Mouse (Mus musculus): ENCODE measurements around the gene Olfr374.

DNA sequence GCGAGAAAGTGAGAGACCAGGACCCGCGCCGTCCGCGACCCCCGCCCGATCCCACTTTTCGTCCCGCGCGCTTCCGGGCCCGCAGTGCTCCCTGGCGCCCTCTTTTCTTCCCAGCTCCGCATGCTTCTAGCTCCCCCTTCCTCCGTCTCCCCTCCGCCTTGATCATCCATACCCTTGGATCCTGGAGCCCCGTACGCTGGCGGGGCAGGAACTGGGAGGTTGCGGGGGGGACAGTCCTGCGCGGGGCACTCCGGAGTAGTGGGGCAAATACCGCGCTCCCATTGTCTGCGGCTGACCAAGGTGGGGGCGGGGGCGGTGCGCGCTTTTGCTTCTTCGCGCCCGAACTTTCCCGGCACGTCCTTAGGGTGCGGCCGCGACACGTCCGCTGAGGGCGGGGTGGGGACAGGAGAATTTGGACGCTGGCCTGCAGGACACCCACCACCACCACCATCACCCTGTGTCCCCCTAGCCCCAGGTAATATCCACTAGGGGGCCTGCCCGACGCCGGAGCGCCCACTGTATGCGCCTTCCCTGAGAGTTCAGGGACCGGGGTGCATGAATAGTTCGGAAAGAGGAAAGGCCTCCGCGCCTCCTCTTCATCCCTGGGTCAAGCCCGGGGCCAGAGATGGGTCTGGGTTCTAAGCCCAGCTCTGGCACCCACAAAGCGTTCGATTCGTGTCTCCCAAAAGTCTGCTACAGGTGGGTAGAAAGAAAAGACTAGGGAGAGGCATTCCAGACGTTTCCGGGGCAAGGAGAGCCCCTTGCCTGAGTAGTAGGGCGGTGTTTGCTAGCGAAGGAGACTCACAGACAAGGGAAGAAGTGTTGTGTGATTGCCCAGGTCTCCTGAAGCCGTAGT lies 28.8 kb downstream of the Olfr374 start:
- TF ChIP-seq POLR2A (IDR thresholded peaks at IDR 0.05; ENCODE audit: insufficient read depth, low read depth, low read length): no peak
- no peak for TF ChIP-seq CTCF (IDR thresholded peaks at IDR 0.05; ENCODE audit: insufficient read depth, low read depth, low read length)
